Mouse (Mus musculus) kidney, adult 2 months (tissue): ENCODE results near the gene Olfr578.

Experiments
- CTCF ChIP-seq: fragments of 200-500 bp; conservative IDR thresholded peaks from 2 replicates; pipeline ENCODE4 v1.5.1; 2011; ENCODE audit warnings: low read depth, mild to moderate bottlenecking, control low read depth, low read length, moderate library complexity, mixed read lengths; ENCODE audit not compliant: insufficient read depth, insufficient read length
- POLR2A ChIP-seq: fragments of 200-500 bp; IDR thresholded peaks from one replicate; pipeline ENCODE4 v1.6.1; 2011; ENCODE audit warnings: low read depth, low read length, control low read depth

GRCm38 (mm10) chr7:102974399-102974798, 14.7 kb downstream of the Olfr578 start:
- TF ChIP-seq CTCF (no peak), POLR2A (no peak)
